Mouse (Mus musculus) frontal cortex, adult (tissue): ENCODE data around the gene Fam213a.
A peak's percentile ranks its signal among the peaks of the same experiment; 100 is the strongest.

ENCODE experiments used
- ATAC-seq: cut with Nextera tagmentation; 2 replicates; pipeline ENCODE4 v1.9.2; 2017; ENCODE audit warnings: mild to moderate bottlenecking, moderate library complexity, mixed read lengths; ENCODE audit not compliant: low TSS enrichment

Fam213a gene

DNA sequence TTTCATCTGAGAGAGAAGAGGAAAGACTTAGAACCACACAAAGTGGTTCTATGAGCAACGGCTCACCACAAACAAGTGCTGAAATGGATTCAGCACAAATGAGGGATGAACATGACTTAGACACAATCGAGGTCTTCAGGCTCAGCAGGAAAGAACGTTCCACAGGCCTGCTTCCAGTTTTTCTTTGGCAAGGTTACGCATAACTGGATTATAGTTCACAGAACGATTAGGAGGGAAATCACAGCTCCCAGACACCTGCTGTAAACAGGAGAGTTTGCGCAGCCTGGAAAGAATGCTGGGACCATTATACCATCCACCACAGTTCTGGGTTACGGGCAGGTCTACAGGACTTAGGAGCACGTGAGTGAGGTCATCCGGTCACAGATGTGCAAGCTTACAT, 7.9 kb downstream of the Fam213a start:
- no peak for ATAC-seq

DNA sequence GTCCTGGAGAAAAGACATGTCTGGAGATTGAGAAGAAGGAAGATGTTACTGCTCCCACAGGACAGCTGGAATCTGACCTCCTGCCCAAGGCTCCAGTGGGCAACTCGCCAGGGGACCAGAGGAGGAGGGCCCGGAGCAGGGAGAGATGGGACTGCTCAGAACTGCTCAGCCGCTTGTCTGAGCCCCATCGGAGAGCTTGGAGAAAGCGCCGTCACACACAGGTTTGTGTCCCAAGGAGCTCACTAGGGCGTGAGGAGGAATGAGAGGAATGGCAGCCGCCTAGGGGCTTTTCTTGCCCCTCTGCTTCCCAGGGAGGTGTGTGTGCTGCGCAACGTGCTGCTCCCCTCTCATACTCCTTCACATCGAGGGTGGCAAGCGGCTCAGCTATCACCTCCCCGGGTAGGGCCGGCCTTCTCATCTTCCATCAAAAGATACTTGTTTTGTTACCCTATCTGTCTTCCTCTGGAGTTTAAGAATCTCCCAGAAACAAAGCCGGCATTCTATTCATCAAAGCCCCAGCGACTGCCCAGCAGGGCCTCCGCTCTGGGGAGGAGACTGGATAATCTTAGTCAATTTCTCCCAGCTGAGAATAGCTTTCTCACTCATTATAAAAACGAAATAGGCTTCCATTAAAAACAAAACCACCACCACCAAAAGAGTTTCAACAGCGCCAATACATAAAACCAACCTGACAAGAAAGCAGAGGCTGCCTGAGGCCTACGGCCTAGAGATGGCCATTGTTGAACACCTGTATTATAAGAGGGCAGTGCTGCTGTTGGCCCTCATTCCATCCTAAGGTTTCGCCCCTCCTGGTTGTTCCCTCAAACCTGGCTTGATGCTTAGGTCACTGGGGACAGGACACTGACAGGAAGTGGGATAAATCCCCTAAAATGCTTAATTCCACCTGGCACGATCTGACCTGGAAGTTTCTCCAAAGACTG, 9.1 kb downstream of the Fam213a start:
- no peak for ATAC-seq

DNA sequence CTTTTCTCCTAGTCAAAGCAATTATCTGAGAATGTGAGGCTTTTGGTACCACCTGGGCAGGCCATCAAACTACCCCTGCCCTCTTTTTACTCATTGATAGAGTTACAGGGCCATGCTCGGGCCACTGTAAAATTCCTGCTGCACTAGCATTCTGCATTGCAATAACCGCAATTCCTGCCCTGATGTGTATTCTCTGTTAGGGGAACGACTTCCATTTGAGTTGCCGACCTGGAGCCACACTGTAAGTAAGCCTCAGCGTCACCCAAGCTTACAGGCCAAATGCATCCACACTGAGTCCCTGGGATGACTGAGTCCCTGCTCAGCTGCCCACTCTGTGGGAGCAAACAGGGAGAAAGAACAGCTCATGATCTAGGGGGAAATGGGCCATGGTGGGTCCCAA, 12.0 kb downstream of the Fam213a start:
- ATAC-seq, result no peak

DNA sequence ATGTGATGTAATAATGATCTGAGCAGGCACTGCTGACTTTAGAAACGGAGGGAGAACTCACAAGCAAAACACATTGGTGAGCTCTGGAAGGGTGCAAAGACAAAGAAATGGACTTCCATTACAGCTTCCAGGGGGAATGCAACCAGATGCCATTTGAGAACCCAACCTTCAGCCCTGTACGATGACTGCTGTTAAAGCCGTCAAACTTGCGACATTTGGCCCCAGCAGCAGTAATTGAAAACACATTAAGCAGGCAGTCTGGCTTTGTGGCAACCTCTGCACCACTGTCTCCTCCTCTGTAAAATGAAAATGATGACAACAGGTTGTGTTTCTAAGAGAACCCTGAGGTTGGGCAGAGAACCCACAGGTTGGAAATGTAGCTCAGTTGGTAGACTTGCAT, 12.8 kb downstream of the Fam213a start:
- no peak for ATAC-seq

DNA sequence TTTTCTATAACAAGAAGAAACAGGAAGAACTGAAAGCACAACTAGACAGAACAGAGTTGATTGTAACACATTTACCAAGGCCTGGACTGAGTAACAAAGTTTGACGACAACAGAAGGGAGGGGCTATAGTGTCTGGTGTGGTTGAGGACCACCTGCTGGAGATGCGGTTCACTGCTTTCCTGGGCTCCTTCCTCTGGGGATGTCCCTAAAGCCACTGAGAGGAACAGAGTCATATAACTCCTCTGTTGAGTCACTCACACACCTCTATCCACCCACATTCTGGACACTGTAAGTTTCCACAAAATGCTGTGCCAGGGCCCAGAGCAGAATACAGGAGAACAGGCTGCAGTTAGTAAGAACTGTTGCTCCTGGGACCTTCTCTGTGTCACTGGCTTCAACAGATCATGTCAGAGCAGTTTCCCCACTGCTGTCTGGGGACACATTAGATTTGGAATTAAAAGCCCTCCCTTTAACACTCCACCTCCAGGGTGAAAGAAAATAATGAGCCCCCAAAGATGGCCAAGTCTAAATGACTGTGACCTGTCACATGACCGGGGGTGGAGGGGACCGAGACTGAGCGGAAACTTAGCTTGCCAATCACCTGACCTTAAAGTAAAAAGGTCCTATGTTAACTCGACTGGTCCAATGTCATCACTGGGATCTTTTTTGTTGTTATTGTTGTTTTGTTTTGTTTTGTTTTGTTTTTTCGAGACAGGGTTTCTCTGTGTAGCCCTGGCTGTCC, 13.5 kb downstream of the Fam213a start:
- peak; percentile 84 for ATAC-seq

DNA sequence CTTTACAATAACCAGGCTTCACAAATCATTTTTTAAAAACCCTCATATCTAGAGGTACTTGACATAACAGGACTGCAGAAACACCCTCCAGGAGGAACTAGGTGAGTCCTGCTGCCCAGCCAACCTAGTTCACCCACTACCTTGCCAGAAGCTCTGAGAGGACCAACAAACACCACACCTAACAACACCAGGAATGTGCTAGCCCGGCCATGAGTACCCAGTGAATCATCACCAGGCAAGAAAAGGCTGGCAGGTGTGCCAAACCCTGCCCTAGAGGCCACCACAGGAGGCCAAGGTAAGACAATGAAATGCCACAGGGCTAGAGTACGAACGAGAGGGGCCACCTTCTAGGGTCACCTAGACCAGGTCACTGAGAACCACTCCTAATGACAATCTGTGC, 17.4 kb downstream of the Fam213a start:
- ATAC-seq, result no peak

DNA sequence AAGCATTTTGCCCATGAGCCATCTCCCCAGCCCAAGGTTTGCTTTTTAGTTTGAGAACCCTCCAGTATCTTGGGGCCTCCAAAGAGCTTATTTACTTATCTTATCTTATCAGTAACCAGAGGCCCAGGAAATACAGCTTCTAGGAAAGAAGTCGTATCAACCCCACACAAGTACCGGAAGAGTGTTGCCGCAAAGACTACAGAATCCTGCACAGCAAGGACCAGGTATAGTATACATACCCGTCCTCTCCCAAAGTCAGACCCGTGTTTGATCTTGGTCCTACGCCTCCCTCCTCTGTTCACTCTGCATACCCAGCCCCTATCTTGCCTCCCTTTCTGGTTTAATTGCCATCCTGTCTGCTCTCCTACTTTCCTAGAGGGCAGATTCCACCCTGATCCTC, 21.1 kb downstream of the Fam213a start:
- no peak for ATAC-seq

DNA sequence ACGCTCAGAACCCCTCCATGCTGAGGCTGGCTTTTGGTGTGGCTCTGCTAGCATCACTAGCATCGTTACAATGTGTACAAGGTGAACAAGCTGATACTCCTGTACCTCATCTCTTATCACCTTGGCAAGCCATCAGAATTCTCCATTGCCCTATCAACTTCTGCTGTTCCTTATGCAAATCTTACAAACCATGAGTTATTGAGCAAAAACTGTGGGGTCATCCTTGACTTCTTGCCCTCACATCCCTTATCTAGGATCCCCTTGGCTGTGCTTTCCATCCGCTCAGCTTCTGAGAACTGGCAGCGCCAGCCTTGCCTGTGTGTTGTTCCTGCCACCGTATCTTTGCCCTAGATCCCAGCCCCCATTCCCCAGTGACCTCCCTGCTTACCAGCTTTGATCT, 24.8 kb downstream of the Fam213a start:
- no peak for ATAC-seq

DNA sequence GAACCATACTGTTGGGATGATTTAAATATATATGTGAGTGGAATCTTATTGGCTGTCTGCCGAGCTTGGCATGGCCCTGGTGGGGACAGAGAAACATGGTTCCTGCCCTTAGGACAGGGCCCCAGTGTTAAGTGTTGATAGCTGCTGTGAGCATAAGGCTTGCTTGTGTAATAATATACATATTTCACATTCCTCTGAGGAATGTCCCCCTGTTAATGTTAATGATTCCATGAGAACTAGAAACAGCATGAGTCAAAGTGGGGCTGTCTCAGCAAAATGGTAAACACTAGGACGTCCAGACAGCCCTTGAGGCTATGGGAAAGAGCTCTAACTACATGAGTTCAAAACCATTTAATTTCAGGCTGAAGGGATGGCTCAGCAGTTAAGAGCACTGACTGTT, 26.4 kb downstream of the Fam213a start:
- no peak for ATAC-seq

DNA sequence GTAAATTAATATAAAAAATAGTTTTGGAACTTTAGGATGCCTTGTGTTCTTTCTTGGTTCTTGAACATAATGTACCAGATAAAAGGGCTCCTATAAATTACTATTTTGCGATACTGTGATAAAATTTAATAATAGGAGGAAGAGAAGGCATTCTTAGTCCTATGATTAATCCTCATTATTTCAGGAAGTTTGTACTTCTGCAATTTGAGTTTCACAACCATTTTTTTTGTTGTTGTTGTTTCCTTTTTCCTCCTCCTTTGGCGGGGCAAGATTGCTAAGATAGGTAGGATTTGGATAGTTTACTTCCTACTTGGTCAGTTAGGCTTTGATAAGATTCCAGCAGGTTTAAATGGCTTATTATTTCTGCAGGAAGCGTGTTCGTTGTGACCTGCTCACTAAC, 28.0 kb downstream of the Fam213a start:
- no peak for ATAC-seq

DNA sequence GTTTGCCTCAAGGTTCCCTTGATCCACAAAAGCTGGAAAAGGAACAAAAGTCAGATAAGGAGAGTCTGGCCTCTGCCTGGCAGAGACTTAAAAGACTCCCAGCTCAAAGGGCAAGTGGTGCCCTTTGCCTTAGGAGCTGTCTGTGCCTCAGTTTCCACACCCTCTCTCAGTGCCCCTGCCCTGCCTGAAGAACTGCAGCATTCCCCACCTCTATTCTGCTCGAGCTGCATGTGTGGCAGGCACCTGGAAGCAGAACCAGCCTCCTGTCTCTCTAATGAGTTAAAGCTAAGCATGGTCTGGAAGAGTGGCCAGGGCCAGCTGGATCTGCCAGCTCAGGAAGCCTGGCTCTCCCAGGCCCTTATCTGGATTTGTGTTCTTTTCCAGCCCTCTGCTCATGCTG, 33.9 kb downstream of the Fam213a start:
- no peak for ATAC-seq

DNA sequence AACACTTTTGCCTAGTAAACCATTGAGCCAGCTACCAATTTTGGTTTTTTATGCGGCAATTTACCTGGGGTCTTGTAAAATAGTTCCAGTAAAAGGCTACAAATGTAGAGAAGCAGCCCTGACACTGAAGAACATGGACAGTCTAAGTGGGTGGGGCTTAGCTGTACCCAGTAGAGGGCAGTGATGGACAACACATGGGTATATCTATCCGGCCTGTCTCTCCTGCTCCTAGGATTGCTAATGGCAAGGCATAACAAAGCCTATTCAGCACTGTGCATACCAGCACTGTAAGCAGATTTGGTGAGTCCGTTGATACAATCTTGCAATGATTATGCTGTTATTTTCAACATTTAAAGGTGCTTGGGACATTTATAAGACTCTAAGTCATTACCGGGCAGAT, 34.6 kb downstream of the Fam213a start:
- ATAC-seq, result peak; percentile 84

DNA sequence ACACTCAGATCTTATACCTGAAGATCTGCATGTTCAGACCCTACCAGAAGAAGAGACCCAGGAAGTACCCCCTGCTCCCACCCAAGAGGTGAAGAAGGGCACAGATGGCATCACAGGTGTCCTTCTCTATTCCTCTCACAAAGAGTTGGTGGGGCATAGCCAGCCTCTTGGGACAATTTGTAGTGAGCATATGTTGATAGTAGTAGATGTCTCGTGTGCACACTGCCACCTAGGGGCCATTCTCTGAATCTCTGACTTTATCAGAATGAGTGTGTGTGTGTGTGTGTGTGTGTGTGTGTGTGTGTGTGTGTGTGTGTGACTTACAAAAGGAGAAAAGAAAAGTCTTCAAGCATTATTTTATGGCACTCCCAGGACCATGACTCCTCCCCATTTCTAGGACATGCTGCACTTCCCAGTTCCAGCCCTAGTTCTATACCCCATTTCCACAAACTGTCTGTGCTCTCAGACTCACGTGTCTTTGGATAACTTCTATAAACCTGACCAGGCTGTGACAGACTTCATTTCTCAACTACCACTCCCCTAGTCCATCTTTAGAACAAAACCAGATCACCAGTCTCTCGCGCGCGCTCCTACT, 38.4 kb downstream of the Fam213a start:
- ATAC-seq, result peak; percentile 74

DNA sequence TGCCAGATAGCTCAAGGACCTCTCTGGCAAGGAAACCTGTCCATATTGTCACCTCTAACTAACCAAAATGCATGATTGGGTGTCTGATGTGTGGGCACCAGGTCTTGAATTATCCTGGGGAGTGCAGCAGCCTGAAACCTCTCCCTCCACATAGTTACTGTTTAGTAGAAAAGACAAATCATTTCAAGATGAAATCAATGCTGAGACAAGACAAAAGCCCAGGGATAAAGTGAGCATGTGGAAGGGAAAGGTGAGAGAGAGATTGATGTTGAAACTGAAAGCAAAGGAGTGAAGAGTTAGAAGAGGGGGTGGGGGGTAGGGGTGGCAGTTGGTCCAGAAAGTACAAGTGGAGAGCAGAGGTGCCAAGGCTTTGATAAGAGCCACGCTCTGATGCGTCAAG, 45.5 kb downstream of the Fam213a start:
- no peak for ATAC-seq

DNA sequence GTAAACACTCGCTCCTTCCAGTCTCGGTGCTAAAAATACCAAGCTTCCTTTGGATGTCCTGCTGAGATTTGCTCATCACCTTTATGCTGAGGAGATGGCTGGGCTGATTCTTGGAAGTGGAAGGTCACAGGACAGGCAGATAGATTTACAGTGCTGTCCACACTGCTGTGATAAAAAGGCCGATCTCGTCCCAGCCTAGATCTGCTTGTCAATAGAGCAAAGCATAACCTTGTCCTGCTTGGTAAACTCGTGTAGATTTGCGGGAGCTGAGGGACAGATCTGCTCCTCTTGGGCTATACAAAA, 46.0 kb downstream of the Fam213a start:
- ATAC-seq, result no peak; the same call in 1 of the 2 replicates

DNA sequence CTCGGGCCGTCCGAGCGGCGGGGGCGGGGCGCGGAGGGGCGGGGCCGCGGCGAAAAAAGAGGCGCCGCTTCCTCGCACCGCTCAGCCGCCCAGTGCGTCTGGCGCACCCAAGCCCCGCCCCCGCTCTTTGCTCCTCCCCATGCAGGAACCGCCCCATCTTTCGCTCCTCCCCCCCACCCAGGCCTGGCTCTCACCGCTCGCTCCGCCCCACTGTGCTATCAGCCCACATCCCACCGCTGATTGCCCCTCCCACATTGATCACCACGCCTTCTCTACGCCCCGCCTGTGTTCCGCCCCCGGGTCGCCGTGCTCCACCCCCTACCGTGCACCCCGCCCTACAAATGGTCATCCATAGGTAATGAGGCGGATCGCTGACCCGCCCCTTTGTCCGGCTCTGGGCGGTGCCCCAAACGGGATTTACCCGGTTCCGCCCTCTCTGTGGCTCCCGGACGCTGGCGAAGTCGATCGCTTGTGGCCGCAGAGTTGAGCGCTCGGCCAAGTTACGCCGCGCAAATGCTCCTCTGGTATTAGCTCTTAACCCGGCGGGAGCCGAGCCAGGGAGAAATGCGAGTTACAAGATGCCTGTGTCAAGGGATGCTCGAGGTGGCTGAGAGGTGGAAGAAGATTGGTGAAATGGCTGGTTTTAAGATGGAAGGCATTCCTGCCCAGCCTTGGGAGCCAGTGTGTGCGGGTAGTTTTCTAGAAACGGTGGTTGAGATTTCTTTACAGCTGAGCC, 46.6 kb downstream of the Fam213a start:
- peak; percentile 73 for ATAC-seq

DNA sequence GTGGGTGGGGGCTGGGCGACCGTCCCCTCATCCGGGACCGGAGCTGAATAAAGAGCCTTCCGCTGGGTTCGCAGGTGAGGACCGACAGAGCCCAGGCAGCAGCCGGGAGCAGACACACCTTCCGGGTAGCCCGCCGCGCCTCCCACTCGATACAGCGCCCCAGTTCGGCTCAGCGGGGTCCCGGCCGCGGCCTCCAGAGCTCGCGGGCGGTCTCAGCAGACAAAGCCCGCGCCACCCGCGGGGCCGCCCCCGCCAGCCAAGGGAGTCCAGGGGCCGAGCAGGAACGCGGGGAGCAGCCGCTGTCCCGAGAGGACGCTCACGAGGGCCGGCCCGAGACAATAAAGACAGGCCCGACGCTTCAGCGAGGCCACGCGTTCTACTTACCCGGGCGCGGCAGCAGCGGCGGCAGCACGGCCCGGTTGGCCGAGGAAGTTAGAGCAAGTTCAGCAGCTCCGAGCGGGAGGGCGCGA, 47.2 kb downstream of the Fam213a start, which contains the start of gene Tspan14:
Gene Tspan14, minus strand, starts transcription at position 416 of the 470 bp plus-strand sequence.
- peak; percentile 10 for ATAC-seq

DNA sequence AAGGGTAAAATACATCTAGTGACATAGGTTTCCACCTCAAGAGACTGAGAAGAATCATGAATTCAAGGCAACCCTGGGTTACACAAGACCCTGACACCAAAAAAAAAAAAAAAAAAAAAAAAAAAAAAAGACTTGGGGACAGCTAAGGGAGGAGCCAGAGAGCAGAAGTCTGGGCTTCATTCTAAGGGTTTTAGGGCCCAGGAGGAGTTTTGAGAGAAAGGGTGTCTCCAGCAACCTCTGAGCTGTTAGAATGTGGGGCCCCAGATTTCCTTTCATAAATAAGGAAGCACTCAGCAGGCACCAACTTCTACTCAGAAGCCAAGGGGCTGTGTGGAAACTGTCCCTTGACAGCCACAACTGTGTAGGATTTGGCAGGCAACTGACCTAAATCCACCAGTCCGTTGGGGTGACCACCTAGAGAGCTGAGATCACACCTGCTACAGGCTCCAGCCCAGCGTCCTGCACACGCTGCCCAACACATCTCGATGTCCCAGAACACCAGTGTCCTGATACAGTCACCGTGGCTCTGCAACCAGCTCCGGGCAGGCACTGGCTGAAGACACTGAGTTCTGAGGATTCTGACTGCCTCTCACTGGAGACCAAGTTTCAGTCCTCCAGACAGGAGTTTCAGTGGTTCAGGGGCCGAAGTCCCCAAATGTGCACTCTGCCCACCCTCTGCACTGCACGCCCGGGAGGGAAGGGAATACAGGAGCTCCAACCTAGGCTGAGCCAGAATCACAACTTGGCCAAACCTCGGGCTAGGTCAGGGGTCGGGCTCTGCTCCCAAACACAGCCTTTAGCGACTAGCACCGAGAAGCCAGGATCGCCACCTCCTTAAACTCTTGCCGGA, 47.9 kb downstream of the Fam213a start:
- peak; percentile 1; the same call in 1 of the 2 replicates for ATAC-seq

DNA sequence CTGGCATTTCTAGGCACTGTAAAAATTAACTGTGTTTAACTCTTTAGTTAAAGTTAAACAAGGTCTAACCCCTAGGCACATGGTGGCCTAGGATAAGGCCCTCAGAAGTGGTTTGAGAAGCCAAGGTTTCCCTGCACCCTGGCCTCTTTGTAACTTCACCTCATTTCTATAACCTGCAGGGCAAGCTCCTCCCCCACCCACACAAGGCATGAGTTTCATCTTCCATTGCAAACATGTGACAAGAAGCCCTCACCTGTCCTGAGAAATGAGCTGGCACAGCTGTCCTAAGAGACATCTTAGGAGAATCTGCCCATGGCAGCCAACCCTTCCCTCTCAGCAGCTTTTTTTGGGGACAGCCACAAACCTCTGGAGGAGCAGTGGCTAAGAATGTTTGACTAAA, 48.7 kb downstream of the Fam213a start:
- no peak for ATAC-seq

DNA sequence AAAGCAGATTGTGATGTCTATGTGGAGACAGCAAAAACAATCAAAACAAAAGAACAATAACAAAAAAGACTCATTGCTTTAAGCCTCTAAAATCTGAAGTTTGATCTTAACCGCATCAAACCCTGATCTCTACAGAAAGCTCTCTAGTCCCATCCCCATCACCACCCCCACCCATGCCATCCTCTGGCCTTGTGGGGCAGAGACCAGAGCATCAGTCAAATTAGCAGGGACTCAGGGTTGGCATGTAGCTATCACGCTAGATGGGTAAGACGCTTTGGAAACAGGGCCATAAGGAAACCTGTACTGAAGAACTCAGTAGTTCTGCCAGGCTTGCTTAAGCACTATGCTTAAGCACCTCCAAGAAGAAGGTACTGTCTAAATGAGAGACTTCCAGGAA, 49.4 kb downstream of the Fam213a start:
- ATAC-seq, result no peak
